Mouse (Mus musculus) mesoderm, embryonic 11.5 days (tissue): ENCODE measurements around the gene Grasp.

Experiments used
- DNase-seq: peaks from one replicate; pipeline ENCODE4 v3.0.0-alpha.2; 2012; ENCODE audit warnings: low read depth, low spot score

Gene Grasp

DNA sequence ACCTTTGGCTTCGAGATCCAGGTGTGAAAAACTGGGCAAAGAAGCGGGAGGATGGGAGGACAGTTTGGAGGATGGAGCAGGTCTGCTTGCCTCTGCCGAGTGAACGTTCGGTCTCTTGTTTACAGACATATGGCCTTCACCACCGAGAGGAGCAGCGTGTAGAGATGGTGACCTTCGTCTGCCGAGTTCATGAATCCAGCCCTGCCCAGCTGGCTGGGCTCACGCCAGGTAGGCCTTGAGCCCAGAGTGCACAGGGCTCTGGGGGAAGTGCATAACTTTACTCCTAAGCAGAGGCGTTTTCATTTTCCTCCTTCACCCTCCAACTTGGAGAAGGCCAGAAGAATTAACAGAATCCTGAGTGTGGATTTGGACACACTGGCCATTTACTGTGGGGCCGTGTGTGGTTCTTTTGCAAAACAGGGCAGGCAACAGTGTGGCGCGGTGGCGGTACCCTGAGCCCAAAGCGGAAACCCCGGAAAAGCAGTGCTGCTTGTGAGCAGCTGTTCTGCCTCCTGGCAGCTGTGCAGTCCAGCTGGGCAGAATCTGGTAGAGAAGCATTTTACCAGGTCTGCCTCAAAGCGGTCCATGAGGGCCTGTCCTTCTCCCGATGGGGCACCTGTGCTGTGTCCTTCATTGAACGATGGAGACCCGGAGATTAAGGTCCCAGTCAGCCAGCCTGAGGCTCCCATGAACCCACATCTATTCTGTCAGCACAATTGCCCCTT, 5.0 kb downstream of the Grasp start:
- no peak for DNase-seq

DNA sequence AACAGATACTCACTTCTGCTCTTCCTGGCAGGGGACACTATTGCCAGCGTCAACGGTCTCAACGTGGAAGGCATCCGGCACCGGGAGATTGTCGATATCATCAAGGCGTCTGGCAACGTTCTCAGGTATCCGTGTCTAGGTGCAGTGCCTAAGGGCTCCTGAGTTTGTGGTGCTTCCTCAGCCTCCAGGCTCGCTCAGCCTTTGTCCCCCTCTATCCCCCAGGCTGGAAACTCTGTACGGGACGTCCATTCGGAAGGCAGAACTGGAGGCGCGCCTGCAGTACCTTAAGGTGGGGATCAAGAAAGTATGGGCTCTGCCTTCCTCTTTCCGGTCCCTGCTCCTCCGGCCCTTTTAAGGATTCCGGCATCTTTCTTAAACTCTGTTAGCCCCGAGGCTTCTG, 6.5 kb downstream of the Grasp start:
- no peak for DNase-seq

DNA sequence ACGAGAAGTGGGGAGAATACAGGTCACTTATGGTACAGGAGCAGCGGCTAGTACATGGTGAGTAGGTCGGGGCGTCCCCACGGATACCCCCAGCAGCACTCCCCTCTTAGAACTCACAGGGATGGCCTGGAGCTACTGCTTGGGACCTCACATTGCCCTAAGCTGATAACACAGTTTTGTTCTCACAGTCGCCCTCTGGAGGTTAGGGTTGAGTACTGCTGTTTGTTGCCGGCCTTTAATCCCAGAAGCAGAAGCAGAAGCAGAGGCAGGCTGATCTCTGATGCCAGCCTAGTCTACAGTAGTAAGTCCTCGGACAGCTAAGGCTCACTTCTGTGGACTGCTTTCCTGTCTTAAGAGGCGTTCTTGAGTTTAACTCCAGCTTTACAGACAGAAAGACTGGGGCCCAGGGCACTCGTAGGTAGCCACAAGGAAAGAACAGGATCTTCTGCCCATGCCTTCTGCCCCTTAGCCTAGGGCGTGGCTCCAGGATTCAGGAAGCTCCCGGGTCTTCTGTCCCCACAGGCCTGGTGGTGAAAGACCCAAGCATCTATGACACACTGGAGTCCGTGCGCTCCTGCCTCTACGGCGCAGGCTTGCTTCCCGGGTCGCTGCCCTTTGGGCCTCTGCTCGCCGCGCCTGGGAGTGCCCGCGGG, 7.1 kb downstream of the Grasp start:
- DNase-seq = no peak

DNA sequence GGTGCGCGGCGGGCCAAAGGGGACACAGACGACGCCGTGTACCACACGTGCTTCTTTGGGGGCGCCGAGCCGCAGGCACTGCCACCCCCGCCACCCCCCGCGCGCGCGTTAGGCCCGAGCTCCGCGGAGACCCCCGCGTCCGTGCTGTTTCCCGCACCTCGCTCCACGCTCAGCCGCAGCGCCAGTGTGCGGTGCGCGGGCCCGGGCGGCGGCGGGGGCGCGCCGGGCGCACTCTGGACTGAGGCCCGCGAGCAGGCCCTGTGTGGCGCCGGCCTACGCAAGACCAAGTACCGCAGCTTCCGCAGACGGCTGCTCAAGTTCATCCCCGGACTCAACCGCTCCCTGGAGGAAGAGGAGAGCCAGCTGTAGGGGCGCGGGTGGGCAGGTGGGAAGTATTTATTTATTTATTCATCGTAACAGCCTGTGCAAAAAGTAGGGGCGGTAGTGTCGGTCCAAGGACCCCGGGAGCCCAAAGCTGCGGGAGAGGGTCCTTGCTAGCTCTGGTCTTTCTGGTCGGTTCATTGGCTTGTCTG, 7.7 kb downstream of the Grasp start:
- no peak for DNase-seq

DNA sequence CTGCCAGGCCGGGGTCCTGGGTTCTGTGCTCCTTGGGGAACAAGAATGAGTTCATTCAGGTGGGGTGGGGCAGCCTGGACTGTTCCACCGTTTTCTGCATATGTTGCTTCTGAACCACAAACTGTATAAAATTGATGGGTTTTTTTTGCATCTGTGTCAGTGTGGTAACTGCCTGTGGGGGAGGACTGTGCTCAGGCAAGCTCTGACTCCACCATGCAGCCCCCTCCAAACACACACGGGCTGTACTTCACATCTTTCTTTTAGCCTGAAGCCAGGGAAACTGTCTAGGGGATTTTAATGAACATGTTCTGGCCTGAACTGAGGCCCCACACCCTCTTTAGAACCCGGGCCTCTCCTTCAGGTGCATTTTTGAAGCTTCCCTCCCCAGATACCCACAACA, 8.6 kb downstream of the Grasp start:
- DNase-seq = no peak

DNA sequence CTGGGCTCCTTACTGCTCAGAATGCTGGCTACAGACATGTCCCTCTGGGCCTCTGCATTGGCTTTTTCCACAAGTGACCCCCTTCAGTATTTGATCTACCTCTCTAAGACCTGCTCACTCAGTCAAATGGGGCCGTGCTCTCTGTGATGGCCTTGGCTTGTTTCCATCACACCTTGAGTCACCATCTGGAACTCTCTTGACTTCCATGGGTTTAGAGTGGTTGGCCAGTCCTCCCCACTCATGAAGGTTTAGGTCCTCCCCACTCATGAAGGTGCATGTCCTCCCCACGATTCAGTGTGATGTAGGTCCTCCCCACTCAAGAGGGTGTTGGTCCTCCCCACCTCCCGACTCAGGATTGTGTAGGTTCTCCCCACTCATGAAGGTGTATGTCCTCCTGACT, 9.2 kb downstream of the Grasp start:
- DNase-seq = no peak

DNA sequence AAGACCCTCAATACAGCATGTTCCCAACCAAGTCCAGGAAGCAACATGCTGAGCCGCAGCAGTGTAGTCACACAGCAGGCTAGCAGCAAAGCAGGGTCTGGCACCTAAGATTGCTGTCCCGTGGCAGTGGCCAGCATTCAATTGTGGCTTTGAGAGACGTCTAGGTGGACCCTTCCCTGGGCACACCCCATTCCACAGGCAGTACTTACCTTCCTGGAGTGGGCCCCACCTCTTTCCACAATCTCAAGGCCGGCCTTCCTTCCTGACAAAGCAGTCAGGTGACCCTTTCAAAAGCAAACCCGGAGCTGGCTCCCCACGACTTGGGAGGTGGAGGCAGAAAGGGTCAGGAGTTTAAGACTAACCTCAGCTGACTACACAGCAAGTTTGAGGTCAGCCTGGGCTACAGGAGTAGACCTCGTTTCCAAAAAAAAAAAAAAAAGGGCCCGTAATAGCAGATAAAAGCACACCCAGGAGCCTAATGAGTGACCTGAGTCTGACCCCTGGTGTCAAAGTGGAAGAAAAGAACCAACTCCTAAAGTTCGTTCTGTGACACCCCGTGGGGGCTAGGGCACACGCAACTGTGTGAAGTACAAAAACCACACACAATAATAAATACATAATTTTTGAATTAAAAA, 9.8 kb downstream of the Grasp start:
- no peak for DNase-seq

DNA sequence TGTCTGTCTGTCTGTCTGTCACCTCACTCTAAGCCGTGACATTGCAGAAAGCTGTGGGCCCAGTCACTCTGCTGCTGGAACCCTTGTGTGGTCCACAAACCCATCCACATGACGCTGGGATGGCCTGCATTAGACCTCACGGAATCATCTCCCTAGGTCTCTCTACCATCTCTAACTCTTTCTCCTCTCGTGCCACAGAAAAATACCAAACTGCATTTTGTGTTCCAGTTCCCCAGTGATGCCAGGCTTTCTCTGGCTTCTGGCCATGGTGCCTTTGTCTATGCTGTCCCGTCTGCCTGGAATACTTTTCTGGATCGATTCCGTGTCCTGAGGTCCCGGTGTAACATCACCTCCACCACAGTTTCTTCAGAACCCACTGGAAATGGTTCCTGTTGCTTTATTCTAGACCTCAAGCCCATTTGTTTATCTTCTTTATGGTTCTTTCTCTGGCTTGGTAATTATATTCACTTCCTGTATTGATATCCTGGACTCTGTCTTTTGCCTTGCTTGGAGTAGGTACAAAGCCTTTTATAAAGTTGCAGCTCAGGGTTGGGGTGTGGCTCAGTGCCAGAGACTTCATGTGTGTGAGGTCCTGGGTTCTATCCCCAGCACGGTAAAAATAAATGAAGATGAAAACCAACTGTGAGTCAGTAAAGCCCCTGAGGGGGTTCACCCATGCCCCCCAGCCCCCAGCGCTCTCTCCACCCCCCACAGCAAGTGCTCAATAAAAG, 10.8 kb downstream of the Grasp start:
- no peak for DNase-seq

DNA sequence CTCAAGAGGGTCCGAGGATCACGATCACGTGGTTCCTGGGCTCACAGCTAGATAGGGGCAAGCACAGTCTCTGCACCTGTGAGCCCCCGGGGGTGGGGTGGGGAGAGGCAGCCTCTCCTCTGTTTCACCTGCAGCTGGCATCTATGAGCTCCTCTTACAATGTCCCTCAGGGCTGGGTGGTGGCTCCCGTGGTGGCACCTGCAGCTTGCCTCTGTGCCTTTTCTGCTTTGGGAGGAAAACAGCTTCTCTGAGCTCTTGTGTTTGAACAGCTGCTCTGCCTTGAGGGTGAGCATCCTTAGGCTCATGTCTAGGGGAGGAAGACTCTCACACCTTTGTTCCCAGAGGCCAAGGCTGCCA, 11.3 kb downstream of the Grasp start:
- no peak for DNase-seq

DNA sequence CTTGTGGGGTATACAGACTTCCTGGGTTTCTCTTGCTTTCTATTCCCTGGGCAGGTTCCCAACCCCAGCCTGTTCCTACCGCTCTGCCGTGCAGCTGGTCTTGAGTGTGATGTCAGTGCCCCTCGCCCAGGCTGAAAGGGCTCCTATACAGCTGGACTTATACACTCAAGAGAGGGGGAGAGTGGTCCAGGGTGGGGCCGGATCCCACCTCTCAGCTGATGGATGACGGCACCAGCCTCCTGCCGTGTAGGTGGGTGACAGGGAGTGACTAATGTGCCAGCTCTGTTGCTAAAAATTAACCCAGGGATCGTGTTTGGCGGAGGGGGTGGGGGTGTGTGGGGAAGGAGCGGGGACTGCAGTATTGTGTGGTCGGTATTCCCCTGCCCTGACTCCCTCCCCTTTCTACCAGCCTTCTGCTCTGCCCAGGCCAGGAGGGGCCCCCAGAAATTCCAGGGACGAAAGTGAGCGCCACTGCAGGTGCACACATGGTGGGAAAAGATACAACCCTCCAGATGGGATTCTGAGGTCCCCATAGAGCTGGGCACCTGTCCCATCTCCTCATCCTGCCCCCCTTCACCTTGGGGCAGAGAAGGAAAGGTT, 11.8 kb downstream of the Grasp start:
- no peak for DNase-seq

DNA sequence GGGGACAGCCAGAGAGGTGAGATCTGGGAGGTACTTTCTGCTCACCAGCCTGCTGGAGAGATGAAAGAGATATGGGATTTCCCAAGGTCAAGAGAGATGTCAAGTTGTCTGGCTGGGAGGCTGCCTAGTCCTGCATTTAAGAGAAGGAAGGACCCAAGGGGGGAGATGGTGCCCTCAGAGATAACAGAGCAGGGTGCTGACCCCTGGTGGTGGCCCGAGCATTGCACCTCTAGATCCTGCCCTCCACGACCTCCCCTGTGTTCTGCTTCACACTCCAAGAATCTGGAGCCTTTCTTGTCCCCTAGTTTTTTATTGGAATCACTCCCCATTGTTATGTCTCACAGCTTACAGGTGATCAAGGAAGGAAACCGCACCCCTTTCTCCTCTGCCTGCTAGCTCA, 12.9 kb downstream of the Grasp start:
- peak; percentile 68 for DNase-seq

DNA sequence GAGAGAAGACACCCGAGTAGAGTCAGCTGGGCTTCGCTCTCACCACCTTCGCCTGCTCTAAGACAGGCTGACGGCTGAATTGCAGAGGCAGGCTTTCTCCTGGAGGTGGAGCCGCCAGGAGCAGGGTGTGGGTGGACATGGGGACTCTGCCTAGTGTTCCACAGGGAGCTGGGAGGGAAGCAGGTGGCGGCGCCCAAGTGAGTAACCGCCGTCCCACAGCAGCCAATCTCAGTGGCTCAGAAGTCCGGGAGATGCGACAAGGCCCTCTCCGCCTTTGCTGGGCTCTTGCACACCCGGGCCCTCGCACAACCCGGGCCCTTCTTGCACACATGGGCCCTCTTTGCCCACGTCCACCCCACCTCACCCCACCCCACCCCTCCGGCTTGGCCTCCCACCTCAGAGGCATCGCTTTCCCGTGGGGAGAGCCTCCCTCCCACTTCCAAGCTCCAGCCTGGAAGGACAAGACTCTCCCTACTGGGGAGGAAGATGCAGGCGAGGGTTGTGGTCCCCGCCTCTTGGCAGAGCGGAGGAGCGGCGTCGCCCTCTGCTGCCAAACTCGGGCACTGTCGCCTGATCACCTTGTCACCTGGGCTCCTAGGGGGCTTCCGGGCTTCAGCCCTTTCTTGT, 15.0 kb downstream of the Grasp start:
- peak; percentile 69 for DNase-seq

DNA sequence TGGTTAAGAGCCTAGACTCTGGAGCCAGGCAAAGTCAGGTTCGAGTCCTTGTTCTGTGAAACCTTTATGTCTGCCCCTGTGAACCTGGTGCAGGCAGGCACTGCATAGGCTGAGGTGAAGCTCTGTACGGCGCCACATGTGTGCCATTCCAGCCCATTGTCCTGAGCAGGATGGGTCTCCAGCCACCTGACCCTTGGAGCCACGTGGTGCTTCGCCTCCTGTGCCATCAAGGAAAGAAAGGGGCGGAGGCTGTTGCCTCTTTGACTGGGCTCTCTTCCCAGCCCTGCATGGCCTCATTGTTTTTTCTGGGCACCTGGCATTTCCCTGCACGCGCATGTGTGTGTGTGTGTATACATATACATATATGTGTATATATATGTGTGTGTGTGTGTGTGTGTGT, 15.8 kb downstream of the Grasp start:
- DNase-seq = no peak

DNA sequence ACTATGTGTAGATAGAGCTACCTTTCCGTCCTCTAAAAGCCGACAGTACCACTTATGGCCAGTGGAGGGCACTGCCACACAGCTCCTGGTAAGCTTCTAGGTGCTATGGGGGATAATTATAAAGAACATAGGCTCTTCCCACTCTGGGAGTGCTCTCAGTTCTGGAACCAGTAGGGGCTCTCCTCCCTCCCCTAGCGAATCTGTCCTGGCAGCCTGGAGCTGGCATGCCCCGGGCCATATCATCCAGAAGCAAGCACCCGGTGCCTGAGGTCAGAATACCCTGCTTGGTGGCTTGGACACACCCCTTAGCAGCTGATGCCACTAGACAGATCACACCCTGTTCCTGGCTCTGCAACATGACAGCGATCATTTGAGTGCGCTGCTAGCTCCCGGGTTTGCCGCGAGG, 16.8 kb downstream of the Grasp start:
- peak; percentile 86 for DNase-seq

DNA sequence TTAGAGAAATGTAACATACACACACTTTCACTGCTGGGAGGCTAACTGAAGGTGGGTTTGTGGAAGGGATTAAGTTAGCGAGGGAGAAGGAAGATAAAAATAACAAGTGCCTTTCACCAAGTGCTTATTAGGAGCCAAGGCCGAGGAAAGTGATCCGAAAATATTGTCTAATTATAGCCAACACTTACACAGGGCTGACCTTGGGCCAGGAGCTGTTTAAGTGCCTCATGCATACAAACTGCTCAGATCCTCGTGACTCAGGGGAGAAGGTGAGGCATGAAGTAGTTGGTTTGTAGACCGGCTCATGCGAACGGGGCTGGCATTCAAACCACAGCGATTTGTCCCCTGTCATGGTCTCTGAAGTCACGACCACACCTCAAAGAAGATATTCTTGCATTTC, 17.2 kb downstream of the Grasp start:
- DNase-seq = no peak

DNA sequence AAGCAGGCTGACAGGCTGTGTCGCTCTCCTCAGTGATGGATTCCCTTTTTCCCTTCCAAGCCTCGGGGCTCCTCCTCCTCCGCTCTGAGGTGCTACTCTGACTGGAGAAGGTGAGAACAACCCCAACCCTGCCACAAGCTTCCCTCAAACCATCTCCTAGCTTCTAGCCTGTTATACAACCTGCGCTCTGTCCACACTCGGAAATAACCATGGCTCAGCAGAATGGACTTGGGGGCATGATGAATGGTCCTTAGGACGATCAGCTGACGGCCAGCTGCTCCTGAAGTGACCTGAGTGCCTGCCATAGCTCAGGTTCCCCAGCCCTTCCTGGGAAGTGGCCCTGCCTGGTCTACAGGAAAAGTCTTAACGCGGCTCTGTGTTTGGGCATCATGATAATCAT, 17.9 kb downstream of the Grasp start:
- no peak for DNase-seq

DNA sequence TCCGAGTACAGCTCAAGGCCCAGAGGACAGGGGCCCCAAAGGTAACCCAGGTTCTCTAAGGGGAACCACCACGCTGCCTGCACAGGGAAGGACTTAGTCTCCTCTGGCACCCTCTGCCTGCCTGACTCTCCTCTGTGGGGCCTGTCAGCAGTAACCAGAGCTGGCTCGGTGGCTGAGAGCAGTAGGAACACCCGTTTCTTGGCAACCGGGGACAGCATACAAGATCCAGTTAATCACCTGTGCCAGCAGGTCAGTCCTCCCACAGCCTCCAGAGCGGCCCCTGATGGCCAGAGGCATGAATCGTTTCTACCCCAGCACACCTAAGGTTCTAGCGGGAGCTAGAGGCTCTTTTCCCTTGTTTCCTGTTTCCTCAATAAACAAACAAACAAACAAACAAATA, 18.7 kb downstream of the Grasp start:
- DNase-seq = peak; percentile 66

DNA sequence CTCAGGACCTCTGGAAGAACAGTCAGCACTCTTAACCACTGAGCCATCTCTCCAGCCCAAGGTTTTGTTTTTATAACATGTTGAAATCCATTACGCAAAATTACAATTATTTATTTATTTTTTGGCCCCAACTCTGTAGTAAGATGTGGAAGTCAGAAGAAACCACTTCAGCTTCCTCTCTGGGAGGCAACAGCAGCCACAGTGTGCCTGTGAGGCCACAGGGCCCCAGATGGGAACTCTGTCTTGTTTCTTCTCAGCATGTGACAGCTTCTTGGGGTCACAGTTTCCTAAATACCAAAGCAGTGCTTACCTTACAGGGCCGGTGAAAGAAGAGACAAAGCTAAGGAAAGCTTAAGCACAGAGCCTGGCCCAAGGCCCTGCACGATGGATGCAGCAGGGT, 20.0 kb downstream of the Grasp start:
- DNase-seq = no peak

DNA sequence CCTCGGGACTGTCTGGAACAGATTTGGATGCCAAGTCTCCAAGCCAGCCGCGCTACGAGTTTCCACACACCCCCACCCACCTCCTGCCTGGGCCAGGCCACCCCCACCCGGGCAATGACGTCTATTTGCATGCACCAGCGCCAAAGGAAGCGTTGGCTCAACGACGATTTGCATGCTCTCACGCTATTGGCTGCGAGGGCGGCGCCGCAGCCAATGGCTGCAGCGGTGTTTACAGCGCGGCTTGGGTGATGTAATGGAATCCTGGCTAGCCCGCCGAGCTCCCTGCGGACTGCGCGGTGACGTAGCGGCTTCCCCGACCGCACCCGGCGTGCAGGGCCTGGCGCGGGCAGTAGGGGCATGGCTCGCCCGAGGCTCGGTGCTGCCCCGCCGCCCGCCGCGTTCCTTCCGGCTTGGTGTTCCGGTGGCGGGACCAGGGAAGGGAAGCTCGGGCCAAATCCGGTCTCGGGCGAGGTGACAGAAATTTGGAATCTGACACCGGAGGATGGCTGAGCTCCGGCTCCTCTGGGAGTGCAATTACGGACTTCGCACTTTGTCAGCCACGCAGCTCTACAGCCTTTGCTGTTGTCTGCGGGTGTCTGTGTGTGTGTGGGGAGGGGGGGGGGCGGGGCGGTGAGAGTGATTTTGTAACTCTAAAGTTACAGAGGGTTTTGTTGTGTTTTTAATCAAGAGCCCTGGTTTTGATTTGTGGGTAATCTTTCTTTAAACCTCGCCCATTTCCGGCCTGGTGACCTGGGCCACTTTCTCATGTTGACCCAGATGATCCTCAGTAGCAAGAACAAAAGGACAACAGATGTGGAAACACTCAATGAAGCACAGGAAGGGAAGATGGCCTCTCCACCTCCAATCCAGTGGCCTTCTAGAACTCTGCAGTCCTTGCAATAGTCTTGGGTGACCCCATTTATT, 22.5 kb downstream of the Grasp start:
- peak; percentile 99 for DNase-seq

DNA sequence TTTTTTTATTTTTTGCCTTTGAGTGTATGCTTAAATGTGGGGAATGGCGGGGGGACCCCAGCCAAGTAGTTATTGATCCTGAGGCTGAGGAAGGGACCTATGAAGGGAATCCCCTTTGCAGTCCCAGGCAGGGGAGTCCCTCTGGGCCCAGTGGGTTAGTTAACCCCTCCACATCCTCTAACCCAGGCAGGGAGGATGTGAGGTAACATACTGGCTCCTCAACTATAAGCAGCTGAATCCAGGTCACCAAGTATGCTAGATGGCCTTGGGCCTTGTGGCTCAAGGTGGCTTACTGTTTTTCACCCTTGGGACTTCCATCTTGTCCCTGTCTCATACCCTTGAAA, 23.1 kb downstream of the Grasp start:
- DNase-seq = no peak
